Mouse (Mus musculus) common myeloid progenitor, adult 5-6 weeks (primary cell): Measurements from ENCODE around the gene Galnt3. TPM values are rescaled to one million over a fixed set of nuclear protein-coding genes. Genes with fewer than 3 reads are reported as not detected.

Source experiments
- ATAC-seq: replicated peaks from 2 replicates; pipeline ENCODE4 v1.8.0; 2016; ENCODE audit warnings: low read depth, mild to moderate bottlenecking, moderate TSS enrichment, inconsistent platforms; ENCODE audit not compliant: poor library complexity, severe bottlenecking
- total RNA-seq: library from RNA; stranded (forward); fragments of 200-1000, 187-1606 nt; gene quantifications from 2 replicates; pipeline ENCODE4 v1.2.3, GENCODE M21; 2017

Galnt3 gene
- total RNA-seq: 1.7 and 3.7 TPM in 2 replicates

DNA sequence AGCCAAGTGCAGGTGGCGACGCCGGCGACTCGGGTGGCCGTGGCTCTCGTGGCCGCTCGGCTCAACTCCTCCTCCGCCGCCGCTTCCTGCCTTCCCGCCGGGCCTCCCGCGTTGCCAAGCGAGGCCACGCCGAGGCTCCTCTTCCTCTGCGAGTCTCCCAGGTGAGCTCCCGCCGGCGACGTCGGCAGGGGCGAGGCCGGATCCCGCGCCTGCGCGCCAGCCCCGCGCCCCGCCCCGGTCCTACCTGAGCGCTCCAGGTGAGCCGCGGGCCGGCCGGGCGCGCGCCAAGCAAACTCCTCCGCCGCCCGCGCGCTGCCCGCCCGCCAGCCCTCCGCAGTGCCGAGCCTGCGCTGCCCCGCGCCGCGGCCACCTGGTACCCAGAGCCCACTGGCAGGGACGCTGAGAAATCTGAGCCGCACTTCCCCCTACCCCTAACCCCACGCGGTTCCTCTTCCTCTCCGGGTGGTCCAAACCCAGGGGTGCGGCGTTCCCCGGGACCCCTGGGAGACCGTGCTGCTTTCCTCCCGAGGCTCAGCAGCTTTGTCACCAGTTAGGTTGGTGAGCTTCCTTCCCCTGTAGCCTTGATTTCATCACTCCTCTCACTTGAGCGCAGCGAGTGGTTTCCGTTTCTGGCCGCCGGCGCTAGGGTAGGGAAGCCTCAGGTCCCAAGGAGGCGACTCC lies at the start of gene Galnt3:
TSS of gene Galnt3 (minus strand) at position 404 of the 681 bp plus-strand sequence.
- peak; percentile 94 for ATAC-seq

DNA sequence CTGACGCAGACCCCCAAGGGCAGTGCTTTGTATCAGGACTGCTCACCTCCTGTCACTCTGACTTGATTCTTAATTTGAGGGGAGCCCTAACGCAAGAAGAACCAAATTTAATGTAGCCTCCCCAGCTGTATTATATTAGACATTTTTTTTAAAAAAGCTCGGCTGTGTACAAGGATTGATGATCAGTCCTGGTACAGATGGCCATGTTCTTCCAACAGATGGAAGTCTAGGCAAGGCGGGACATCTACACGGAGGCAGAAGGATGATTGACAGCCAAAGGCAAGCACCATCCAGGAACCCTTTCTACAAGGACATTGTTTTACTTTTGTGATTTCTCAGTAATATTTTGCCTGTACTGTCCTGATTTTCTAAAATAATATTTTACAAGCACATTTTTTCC lies 48.3 kb upstream of the Galnt3 start:
- no peak for ATAC-seq

DNA sequence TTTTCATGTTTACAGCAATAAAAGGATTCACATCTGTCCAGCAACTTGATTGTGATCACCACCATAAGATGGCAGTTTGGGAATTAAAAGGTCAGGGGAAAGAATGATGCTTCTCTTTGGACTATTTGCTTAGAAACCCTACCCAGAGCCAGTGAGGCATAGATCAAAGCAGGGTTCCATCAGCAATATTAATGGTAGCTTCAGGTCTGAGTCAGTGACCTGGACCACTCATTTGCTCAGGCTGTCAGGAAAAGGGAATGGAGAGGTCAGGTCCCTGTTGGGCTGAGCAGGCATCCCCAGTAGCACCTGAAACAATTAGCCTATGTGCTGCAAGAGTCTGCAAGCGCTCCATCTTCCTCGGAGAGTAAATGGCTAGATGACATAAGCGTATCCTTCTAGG lies 46.8 kb upstream of the Galnt3 start:
- ATAC-seq: no peak

GRCm38 (mm10) chr2:66170721-66171120 lies 45.9 kb upstream of the Galnt3 start:
- no peak for ATAC-seq

DNA sequence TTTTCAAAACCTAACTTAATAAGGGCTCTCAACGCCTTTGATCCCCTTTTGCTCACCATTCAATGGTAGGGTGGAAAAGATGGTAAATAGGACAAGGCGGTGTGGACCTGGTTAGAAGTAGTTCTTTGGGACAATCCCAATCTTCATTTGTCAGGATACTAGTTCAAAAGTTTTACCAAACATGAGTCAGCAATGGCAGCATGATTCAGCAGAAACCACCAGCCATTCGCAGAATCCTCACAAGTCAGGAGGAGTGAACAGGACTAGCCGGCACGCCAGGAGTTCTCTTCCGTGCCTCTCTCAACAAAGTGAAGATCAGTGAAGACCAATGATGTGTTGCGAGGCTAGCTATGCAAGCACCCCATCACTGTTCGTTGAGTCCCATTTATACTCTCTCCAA lies 40.2 kb upstream of the Galnt3 start:
- ATAC-seq: no peak

DNA sequence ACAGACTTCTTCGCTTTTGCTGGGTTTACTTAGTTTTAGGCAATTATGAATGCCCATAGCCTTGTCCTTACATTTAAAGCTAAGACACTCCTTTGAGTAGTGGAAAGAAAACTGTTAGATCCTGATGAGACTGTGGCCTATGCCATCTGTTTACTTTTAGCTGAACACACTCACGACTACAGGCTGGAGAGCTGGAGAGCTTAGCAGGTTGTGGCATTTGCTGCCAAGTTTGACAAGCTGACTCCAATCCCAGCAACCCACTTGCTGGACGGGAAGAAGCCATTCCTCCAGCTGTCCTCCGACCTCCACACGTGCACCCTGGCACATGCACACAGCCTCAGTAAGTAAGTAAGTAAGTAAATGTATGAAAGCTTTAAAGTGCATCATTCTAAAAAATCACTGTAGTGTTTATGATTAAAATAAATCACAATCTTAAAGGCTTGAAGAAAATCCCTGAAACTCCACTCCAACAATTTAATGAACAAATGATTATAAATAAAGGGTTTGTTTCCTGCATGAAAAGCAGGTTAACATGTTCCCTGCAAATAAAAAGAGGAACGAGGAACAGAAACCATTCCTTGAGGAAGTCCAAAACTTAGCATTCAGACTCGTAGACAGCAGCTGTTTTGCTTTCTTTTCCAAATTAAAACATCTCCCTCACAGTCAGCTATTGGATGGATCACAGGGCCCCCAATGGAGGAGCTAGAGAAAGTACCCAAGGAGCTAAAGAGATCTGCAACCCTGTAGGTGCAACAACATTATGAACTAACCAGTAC lies 33.5 kb upstream of the Galnt3 start:
- peak; percentile 42; the same call in 1 of the 2 replicates for ATAC-seq

GRCm38 (mm10) chr2:66151436-66151835 lies 26.6 kb upstream of the Galnt3 start:
- ATAC-seq: no peak

DNA sequence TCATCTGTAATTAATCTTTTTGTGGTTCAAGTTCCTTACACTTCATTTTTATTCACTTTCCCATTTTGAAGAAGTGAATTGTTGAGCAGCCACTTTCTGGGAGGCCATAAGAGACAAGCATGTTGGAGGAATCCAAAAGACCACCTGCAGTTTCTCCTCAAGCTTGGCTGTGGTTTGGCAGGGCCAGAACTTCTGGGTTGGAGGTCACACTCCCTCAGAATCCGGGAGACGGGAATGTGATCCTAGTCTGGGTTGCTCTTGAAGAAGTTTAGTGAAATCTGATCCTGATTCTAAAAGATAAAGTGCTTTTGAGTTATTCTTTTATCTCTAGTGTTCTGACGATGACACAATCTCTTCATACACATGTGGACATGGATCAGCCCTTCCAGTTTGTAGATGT lies 25.7 kb upstream of the Galnt3 start:
- no peak for ATAC-seq

- ATAC-seq: no peak
These were observed 23.9 kb upstream of the Galnt3 start for GRCm38 (mm10) chr2:66148654-66149230.

- no peak for ATAC-seq
These were observed 21.7 kb upstream of the Galnt3 start for GRCm38 (mm10) chr2:66146473-66146872.

- peak; percentile 50; the same call in 1 of the 2 replicates for ATAC-seq
These were observed 20.0 kb upstream of the Galnt3 start for GRCm38 (mm10) chr2:66144770-66145169.

DNA sequence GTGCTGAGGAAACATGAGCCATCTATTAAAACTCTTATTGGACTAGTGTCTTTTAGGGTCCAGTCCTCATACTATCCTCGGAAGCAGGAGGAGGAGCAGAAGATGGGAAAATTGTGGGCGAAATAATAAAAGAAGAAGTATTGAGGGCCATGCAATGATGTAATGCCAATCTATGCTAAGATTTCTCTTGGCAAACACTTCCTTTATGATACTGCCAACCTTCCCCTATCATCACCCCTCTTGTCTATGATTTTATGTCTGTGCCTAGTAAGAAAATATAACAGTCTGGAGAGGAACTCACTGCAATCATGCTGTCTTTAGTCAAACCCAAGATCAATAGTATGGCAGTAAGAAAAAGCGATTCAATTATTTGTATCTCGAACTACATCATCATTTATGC lies 18.5 kb upstream of the Galnt3 start:
- peak; percentile 50; the same call in 1 of the 2 replicates for ATAC-seq

DNA sequence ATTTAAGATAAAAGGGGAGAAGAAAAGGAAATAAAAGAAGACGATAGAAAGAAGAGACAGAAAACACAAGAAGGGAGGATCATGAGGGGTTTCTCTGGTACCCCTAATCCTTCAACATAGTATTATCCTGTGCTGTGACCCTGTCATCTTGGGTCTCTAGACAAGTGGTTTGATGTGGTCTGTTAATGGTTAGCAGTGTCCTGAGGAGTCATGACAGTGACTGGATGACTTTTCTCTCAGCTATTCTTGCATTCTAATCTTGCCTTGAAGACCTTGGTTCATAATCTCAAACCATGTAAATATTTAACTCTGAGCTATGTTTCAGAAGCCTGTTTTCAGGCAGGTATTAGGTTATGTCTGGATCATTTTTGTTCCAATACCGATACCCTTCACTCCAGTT lies 17.9 kb upstream of the Galnt3 start:
- no peak for ATAC-seq

DNA sequence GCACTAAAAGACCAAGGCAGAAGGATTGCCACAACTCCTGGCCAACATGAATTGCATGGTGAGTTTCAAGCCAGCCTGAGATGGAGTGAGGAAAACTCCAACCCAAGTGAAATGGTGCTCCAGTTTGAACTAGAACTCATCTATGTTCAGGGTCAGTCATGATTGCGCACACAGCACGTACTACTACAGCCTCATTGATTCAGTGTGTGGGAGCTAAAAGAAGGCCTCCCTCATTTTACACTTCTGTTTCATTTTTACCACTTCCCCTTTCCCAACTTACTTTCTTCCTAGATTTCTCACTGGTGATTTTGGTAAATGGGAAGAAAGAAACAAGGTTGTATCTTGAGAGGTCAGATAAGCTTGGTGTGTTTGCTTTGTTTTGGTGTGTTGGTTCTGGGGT lies 17.5 kb upstream of the Galnt3 start:
- ATAC-seq: peak; percentile 18; the same call in 1 of the 2 replicates

- no peak for ATAC-seq
These were observed 15.5 kb upstream of the Galnt3 start for GRCm38 (mm10) chr2:66140246-66140645.

GRCm38 (mm10) chr2:66131862-66132544 lies 7.2 kb upstream of the Galnt3 start:
- no peak for ATAC-seq

GRCm38 (mm10) chr2:66128941-66129340 lies 4.1 kb upstream of the Galnt3 start:
- no peak for ATAC-seq

DNA sequence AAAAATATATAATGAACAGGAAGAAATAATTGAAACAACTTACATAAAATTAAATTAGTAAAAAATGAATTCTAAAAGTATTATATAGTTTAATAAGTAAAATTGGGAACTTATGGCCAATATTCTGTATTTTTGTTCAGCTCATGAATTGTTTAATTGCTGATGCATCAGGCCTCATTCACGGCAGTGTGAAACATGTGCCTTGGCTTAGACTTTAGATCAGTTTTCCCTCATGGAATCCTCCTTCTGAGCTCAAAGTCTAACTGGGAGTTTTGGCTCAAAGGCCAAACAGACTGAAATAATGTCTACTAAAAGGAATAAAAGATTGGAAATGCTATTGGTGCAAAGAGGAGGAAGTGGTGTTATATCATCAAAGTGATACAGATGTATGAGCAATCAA lies 2.7 kb upstream of the Galnt3 start:
- ATAC-seq: no peak

DNA sequence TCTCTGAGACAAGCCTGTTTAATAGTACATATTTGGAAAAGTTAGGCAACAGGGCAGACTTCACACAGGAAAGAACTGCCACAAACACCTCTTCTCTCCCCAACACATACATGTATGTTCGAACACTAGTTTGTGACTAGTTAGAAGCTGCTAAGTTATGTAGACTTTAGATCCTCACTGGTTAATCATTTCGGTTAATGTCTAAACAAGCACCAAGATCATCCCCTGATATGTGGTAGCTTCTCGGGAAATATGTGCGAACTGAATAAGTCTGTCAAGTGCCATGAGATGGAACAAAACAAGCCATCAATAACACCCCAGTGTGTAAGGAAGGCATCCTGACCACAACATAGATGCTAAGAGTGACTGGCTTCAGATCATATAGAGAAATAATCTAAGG lies 2.1 kb upstream of the Galnt3 start:
- ATAC-seq: no peak

- ATAC-seq: peak; percentile 47
These were observed 821 bp downstream of the Galnt3 start for GRCm38 (mm10) chr2:66123756-66124589.
